Mouse (Mus musculus) brain, embryonic 14.5 days (tissue): ENCODE results near the gene Samd15. TPM values are rescaled to one million over a fixed set of nuclear protein-coding genes. Genes with fewer than 3 reads are reported as not detected.
"Not testable (repeated sequence)": the region's sequence is repeated elsewhere in the genome, so short reads cannot be mapped to it uniquely, and the experiment has no call there.

Experiments used
- DNase-seq: peaks from one replicate; pipeline ENCODE4 v3.0.0-alpha.2; 2011; ENCODE audit warnings: low read depth
- CTCF ChIP-seq: fragments of 200-500 bp; IDR thresholded peaks from 2 replicates; pipeline ENCODE4 v1.5.1; 2012; ENCODE audit warnings: inconsistent platforms, mild to moderate bottlenecking, moderate library complexity, borderline replicate concordance; ENCODE audit not compliant: insufficient read depth, insufficient read length; ENCODE audit errors: extremely low read depth
- POLR2A ChIP-seq: fragments of 200-500 bp; IDR thresholded peaks from 2 replicates; pipeline ENCODE4 v1.6.1; 2012; ENCODE audit warnings: mild to moderate bottlenecking, inconsistent platforms, borderline replicate concordance; ENCODE audit not compliant: poor library complexity, insufficient read depth, insufficient read length, severe bottlenecking; ENCODE audit errors: extremely low read depth
- polyA plus RNA-seq: library from polyadenylated mRNA; depleted of rRNA; stranded (reverse); fragments of >200 nt; gene quantifications from 2 replicates; pipeline ENCODE4 v1.2.3, GENCODE M21; 2012

Samd15 gene
- polyA plus RNA-seq, 1 experiment: 1.5 TPM

DNA sequence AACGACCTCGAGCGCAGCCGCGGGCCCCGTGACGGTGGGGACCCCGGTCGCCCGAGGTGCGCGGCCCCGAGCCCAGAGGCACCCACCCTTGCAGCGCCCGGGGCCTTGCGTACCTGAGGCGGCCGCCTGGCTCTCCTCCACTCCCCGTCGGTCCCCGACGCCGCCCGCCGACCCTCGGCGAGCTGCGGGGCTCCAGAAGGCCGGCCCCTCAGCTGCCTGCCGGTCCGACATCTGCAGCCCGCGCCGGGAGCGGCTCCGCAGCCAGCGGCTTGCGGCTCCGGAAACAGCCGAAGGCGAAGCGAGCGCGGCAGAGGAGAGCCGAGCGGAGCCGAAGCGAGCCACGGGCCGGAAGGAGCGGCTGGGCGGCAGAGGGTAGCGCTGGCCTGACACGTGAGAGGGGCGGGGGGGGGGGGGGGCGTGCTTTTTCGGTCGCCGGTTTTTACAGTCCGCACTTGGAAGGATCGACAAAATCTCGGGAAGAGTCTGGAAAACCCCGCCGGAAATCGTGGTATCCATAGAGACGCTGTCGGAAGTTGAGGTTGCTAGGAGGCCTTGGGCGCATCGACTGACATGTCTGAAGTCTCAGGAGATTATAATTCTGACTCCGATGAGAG lies 557 bp downstream of the Samd15 start, which contains the start of gene Tmed8:
TSS of gene Tmed8 (minus strand) at position 482 of the 614 bp plus-strand sequence.
- TF ChIP-seq CTCF (no peak), POLR2A (0 out of 2 replicates have a peak, but pooled peaks have one; percentile 47)
- DNase-seq: peak; percentile 95

DNA sequence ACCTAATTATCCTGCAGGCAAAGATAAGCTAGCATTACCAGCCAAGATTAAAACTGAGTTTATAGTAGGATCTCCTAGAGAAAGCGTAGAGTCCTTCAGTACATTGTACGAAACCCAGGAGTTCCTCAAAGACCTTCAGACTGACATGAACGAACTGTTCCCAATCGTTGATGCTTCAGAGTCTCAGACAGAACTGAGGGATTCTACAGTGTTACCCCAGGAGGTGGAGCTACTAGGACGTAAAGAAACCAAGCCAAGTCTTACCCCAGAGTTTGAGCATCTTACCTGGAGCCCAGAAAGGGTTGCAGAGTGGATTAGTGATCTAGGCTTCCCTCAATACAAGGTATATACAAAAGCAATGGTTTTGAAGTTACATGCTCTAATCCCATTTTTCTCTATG lies 2.2 kb downstream of the Samd15 start:
- DNase-seq: no peak
- TF ChIP-seq CTCF (no peak), POLR2A (no peak)

GRCm38 (mm10) chr12:87205789-87206188 lies 6.3 kb downstream of the Samd15 start:
- not testable (repeated sequence) for DNase-seq

DNA sequence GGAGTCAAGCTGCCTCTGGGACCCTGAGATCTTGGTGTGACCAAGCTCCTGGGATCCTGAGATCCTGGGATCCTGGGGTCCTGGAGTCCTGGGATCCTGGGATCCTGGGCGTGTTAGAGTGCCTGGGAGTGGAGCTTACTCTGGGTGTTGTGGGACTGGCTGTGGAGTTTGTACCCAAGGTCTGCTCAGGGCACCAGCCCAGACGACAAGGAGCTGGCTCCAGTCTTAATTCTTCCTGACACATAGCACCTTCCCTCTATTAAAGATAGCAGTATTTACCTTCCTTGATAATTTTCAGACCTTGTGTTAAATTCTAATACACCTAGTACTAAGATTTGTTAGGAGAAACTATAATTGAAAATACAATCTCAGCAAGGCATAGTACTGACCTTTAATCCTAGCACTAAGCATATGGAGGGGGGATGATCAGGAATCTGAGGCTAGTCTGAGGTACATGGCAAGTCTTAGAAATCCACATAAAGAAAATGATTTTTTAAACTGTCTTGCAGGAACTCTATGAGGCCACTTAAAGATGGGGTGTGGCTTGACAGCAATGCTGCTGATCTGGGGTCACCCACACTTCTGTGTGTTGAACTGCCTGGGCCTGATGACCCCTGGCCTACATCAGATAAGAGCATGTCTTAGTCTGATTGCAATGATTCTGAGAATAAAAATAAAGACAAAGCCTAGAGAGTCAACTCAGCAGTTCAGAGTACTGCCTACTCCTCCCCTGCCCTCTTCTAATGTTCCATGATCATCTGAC lies 13.5 kb downstream of the Samd15 start:
- no peak for DNase-seq
- no peak for TF ChIP-seq POLR2A
- no peak for TF ChIP-seq CTCF

DNA sequence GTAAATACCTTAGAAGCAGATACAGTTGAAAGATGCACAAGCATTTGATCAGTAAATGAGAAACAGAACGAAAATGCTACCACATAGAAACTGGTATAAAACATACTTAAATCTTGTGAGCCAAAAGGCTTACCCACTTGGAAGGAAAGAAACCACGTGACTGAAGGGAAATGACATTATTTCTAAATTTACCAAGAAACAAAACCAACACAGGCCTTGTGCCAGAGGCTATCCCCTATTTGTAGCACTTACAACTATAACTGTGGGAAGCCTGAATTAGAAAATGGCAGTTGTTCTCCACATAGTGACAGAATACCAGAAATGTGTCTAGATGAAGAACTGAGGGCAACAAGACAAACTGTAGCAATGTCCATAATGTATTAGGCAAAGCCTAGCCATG lies 16.5 kb downstream of the Samd15 start:
- TF ChIP-seq CTCF: no peak
- no peak for TF ChIP-seq POLR2A
- no peak for DNase-seq

- DNase-seq: no peak
- no peak for TF ChIP-seq CTCF
These were observed 18.1 kb downstream of the Samd15 start for GRCm38 (mm10) chr12:87217596-87217995.

GRCm38 (mm10) chr12:87219362-87219761 lies 19.8 kb downstream of the Samd15 start:
- no peak for TF ChIP-seq POLR2A
- peak; percentile 77 for DNase-seq

- no peak for DNase-seq
- no peak for TF ChIP-seq POLR2A
- no peak for TF ChIP-seq CTCF
These were observed 25.4 kb downstream of the Samd15 start for GRCm38 (mm10) chr12:87224950-87225349.

GRCm38 (mm10) chr12:87226801-87227200 lies 27.3 kb downstream of the Samd15 start:
- DNase-seq: no peak
- TF ChIP-seq POLR2A: no peak
- TF ChIP-seq CTCF: no peak

GRCm38 (mm10) chr12:87229633-87230032 lies 30.1 kb downstream of the Samd15 start:
- DNase-seq: no peak
- no peak for TF ChIP-seq CTCF
- TF ChIP-seq POLR2A: no peak

DNA sequence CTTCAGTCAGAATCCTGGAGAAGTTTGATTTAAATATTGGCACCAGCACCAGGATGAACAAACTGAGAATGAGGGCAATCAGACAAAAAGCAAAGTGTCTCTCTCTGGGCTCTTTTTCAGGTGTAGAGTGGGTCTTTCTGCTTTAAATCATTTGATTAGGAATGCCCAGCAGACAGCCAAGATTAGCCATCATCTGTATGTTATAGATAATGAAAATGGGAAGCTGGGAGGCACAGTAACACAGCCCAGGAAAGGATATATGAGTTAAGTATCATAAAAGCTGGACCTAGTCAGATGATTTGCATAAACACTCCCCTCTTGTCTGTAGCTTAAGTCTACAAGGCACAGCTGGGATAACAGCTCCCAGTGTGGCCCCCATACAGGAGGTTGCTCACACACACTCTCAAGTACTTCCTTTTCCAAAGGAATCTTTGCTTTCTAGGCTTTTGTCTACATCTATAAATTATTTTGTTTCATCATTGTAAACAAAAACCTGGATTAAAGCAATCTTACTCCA lies 30.9 kb downstream of the Samd15 start:
- TF ChIP-seq CTCF (no peak), POLR2A (no peak)
- no peak for DNase-seq

GRCm38 (mm10) chr12:87236882-87237483 lies 37.5 kb downstream of the Samd15 start:
- no peak for DNase-seq
- TF ChIP-seq CTCF: no peak
- no peak for TF ChIP-seq POLR2A

GRCm38 (mm10) chr12:87238632-87239031 lies 39.1 kb downstream of the Samd15 start, which contains the start of gene Noxred1:
Gene Noxred1 (minus strand): TSS chr12:87238732.
- TF ChIP-seq POLR2A: no peak
- TF ChIP-seq CTCF: no peak

GRCm38 (mm10) chr12:87250161-87250560 lies 50.6 kb downstream of the Samd15 start:
- DNase-seq: no peak
- no peak for TF ChIP-seq CTCF
- TF ChIP-seq POLR2A: no peak

More at GRCm38 (mm10) chr12:87238632-87239031, 39.1 kb downstream of the Samd15 start, which contains the start of gene Noxred1:
- DNase-seq: no peak

DNA sequence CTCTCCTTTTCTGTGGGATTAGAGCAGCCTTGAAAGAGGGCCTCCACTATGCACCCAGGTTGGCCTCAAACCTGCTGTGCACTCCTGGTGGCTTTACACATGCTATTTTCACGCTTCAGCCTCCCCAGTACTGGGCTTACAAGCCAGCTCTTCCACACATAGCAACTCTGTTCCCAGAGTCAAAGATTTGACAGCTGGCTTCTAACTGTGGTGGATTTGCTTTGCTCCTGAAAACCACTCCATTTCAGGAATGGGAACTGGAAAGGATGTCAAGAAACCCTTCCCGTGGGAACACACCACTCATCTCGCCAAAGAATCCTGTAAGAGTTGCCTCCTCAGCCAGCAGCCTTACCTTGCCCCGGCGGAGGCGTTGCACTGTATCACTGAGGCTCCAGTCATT lies 54.4 kb downstream of the Samd15 start:
- TF ChIP-seq POLR2A (no peak), CTCF (no peak)
- no peak for DNase-seq
